Mouse (Mus musculus): ENCODE measurements around the gene Amd1. TPM values are rescaled to one million over a fixed set of nuclear protein-coding genes. Genes with fewer than 3 reads are reported as not detected.

Gene Amd1
- total and polyA plus RNA-seq, 2 experiments from 2014 or later, result 35.0 to 73.9 TPM

- no peak overlapping the region for H3K9ac ChIP-seq
- no peak overlapping the region for H3K27ac ChIP-seq (ENCODE audit: low read depth, low read length)
- H3K36me3 ChIP-seq (ENCODE audit: insufficient read depth), result peaks cover 60% of the 10 kb centered on the region
- no peak for DNase-seq
- WGBS, result 90% methylated on average over 6 of the region's 6 CpGs
- no peak for ATAC-seq
- TF ChIP-seq CTCF (IDR thresholded peaks at IDR 0.05; ENCODE audit: low read depth), result no peak
- H3K27me3 ChIP-seq (ENCODE audit: insufficient read depth, low read length), result no peaks in the 10 kb centered on the region
- no peaks in the 10 kb centered on the region for H3K9me3 ChIP-seq (ENCODE audit: low read length)
- no peak overlapping the region for H3K4me2 ChIP-seq (ENCODE audit: low read depth)
- H3K4me3 ChIP-seq (ENCODE audit: low read depth, low read length), result no peak overlapping the region
- 0 out of 2 replicates have a peak, but pooled peaks cover 7% of the 10 kb centered on the region for H3K4me1 ChIP-seq (ENCODE audit: insufficient read depth)
Observed at GRCm38 (mm10) chr10:40250969-40251368, 51.0 kb downstream of the Amd1 start.

DNA sequence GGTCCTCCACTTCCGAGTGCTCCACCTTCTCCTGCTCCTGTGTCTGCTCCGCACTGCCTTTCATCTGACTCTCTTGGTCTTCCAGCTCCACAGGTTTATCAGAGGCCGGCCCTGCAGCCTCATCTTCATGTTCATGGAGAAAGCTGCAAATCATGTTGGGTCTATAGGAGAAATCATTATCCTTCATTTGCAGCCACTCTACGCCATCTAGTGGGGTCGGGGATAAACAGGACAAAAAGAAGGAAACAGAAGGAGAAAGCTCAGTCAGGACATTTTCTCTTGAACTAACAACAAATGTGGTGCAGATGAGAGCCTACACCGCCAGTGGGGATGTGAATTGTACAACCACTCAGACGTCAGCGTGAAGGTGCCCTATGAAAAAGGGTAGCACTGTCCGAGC is 52.4 kb downstream of the Amd1 start:
- no peak overlapping the region for H3K4me3 ChIP-seq (ENCODE audit: low read depth, low read length)
- H3K9me3 ChIP-seq (ENCODE audit: low read length), result no peaks in the 10 kb centered on the region
- H3K4me2 ChIP-seq (ENCODE audit: low read depth), result no peak overlapping the region
- peaks cover 60% of the 10 kb centered on the region for H3K36me3 ChIP-seq (ENCODE audit: insufficient read depth)
- H3K27me3 ChIP-seq (ENCODE audit: insufficient read depth, low read length), result no peaks in the 10 kb centered on the region
- DNase-seq, result peak; percentile 43
- peak; percentile 66 for TF ChIP-seq CTCF (IDR thresholded peaks at IDR 0.05; ENCODE audit: low read depth)
- no peak overlapping the region for H3K27ac ChIP-seq (ENCODE audit: low read depth, low read length)
- no peak overlapping the region for H3K9ac ChIP-seq
- H3K4me1 ChIP-seq (ENCODE audit: insufficient read depth), result 0 out of 2 replicates have a peak, but pooled peaks cover 7% of the 10 kb centered on the region
- WGBS, result 88% methylated on average over 9 of the region's 9 CpGs
- no peak for ATAC-seq

GRCm38 (mm10) chr10:40247166-40247716 is 54.7 kb downstream of the Amd1 start:
- Histone ChIP-seq H3K27me3 (ENCODE audit: insufficient read depth, low read length) (no peaks in the 10 kb centered on the region), H3K9ac (peak overlapping the region; percentile 53), H3K4me2 (ENCODE audit: low read depth) (peak overlapping the region; percentile 69), H3K4me1 (ENCODE audit: insufficient read depth) (0 out of 2 replicates have a peak, but pooled peaks cover 7% of the 10 kb centered on the region), H3K36me3 (ENCODE audit: insufficient read depth) (peaks cover 49% of the 10 kb centered on the region), H3K9me3 (ENCODE audit: low read length) (no peaks in the 10 kb centered on the region), H3K4me3 (ENCODE audit: low read depth, low read length) (peak overlapping the region; percentile 66), H3K27ac (ENCODE audit: low read depth, low read length) (peak overlapping the region; percentile 80)
- TF ChIP-seq CTCF (IDR thresholded peaks at IDR 0.05; ENCODE audit: low read depth), result no peak
- ATAC-seq, result peak; percentile 33
- WGBS, result 29% methylated on average over 11 of the region's 11 CpGs
- no peak for DNase-seq

- peak within 1 kb of the TSS; percentile 66 for H3K4me3 ChIP-seq (ENCODE audit: low read depth, low read length)
- no peaks in the 10 kb centered on the region for H3K27me3 ChIP-seq (ENCODE audit: insufficient read depth, low read length)
- 0 out of 2 replicates have a peak, but pooled peaks cover 7% of the 10 kb centered on the region for H3K4me1 ChIP-seq (ENCODE audit: insufficient read depth)
- H3K27ac ChIP-seq (ENCODE audit: low read depth, low read length), result peak within 1 kb of the TSS; percentile 80
- H3K36me3 ChIP-seq (ENCODE audit: insufficient read depth), result peaks cover 47% of the 10 kb centered on the region
- peak within 1 kb of the TSS; percentile 69 for H3K4me2 ChIP-seq (ENCODE audit: low read depth)
- H3K9me3 ChIP-seq (ENCODE audit: low read length), result no peaks in the 10 kb centered on the region
- ATAC-seq (peak; percentile 96), DNase-seq (peak; percentile 95)
- WGBS, result 2% methylated on average over 54 of the region's 54 CpGs
- H3K9ac ChIP-seq, result peak within 1 kb of the TSS; percentile 53
- TF ChIP-seq CTCF (IDR thresholded peaks at IDR 0.05; ENCODE audit: low read depth), result no peak
Observed at GRCm38 (mm10) chr10:40246374-40247165, 55.4 kb downstream of the Amd1 start, which contains the start of gene Rpf2. Gene Rpf2 (minus strand): TSS chr10:40247036.

- Histone ChIP-seq H3K4me1 (ENCODE audit: insufficient read depth) (no peaks in the 10 kb centered on the region), H3K27ac (ENCODE audit: low read depth, low read length) (no peak overlapping the region), H3K9ac (no peak overlapping the region), H3K4me2 (ENCODE audit: low read depth) (no peak overlapping the region), H3K36me3 (ENCODE audit: insufficient read depth) (peaks cover 39% of the 10 kb centered on the region), H3K9me3 (ENCODE audit: low read length) (no peaks in the 10 kb centered on the region), H3K4me3 (ENCODE audit: low read depth, low read length) (no peak overlapping the region), H3K27me3 (ENCODE audit: insufficient read depth, low read length) (no peaks in the 10 kb centered on the region)
- WGBS, result 95% methylated on average over 5 of the region's 5 CpGs
- no peak for DNase-seq
- no peak for ATAC-seq
- no peak for TF ChIP-seq CTCF (IDR thresholded peaks at IDR 0.05; ENCODE audit: low read depth)
Observed at GRCm38 (mm10) chr10:40237826-40238225, 64.2 kb downstream of the Amd1 start.

Other genes starting within 250 kb of the Amd1 start
- 1.7 and 2.5 TPM in 2 replicates for gene Slc16a10, start 159.9 kb downstream of the Amd1 start, total RNA-seq (2014; rRNA removed)
- 1.3 and 1.5 TPM in 2 replicates for gene Slc16a10, start 159.9 kb downstream of the Amd1 start, polyA plus RNA-seq (2015; fragmentation: Nextera tagmentation; extraction: Ambion mirVana)
- 39.9 and 43.9 TPM in 2 replicates for gene Rpf2, start 55.1 kb downstream of the Amd1 start, total RNA-seq (2014; rRNA removed)
- gene Rpf2, start 55.1 kb downstream of the Amd1 start, polyA plus RNA-seq (2015; fragmentation: Nextera tagmentation; extraction: Ambion mirVana), result 66.7 and 74.3 TPM in 2 replicates
- gene Gtf3c6, start 44.1 kb downstream of the Amd1 start, total RNA-seq (2014; rRNA removed), result 35.0 and 41.9 TPM in 2 replicates
- 45.4 and 55.0 TPM in 2 replicates for gene Gtf3c6, start 44.1 kb downstream of the Amd1 start, polyA plus RNA-seq (2015; fragmentation: Nextera tagmentation; extraction: Ambion mirVana)
- 33.7 and 37.5 TPM in 2 replicates for gene Cdk19, start 37.4 kb upstream of the Amd1 start, total RNA-seq (2014; rRNA removed)
- 11.0 and 11.5 TPM in 2 replicates for gene Cdk19, start 37.4 kb upstream of the Amd1 start, polyA plus RNA-seq (2015; fragmentation: Nextera tagmentation; extraction: Ambion mirVana)